Mouse (Mus musculus): ENCODE results near the gene Rcc1l.

Gene Rcc1l

GRCm38 (mm10) chr5:134176169-134176881 lies at the start of gene Rcc1l:
TSS of gene Rcc1l (minus strand) at chr5:134176774.
- peak; percentile 82 for DNase-seq (ENCODE audit: low read depth)

- DNase-seq (ENCODE audit: low read depth): no peak
These were observed 48.7 kb upstream of the Rcc1l start for GRCm38 (mm10) chr5:134225110-134225901.

- DNase-seq (ENCODE audit: low read depth): no peak
These were observed 45.2 kb upstream of the Rcc1l start for GRCm38 (mm10) chr5:134221708-134222150.

- DNase-seq (ENCODE audit: low read depth): no peak
These were observed 44.7 kb upstream of the Rcc1l start for GRCm38 (mm10) chr5:134221278-134221677.

GRCm38 (mm10) chr5:134217900-134218299 lies 41.3 kb upstream of the Rcc1l start:
- no peak for DNase-seq (ENCODE audit: low read depth)

- DNase-seq (ENCODE audit: low read depth): no peak
These were observed 37.6 kb upstream of the Rcc1l start for GRCm38 (mm10) chr5:134214021-134214806.

GRCm38 (mm10) chr5:134209931-134210554 lies 33.5 kb upstream of the Rcc1l start:
- no peak for DNase-seq (ENCODE audit: low read depth)

- no peak for DNase-seq (ENCODE audit: low read depth)
These were observed 30.1 kb upstream of the Rcc1l start for GRCm38 (mm10) chr5:134206721-134207120.

GRCm38 (mm10) chr5:134193664-134194063 lies 17.1 kb upstream of the Rcc1l start:
- DNase-seq (ENCODE audit: low read depth): no peak

GRCm38 (mm10) chr5:134188571-134188970 lies 12.0 kb upstream of the Rcc1l start:
- DNase-seq (ENCODE audit: low read depth): no peak

- DNase-seq (ENCODE audit: low read depth): peak; percentile 72
These were observed 10.6 kb upstream of the Rcc1l start for GRCm38 (mm10) chr5:134186961-134187731.

GRCm38 (mm10) chr5:134186059-134186458 lies 9.5 kb upstream of the Rcc1l start:
- no peak for DNase-seq (ENCODE audit: low read depth)

GRCm38 (mm10) chr5:134183880-134184808 lies 7.6 kb upstream of the Rcc1l start, which contains the start of gene Gtf2ird2:
TSS of gene Gtf2ird2 (plus strand) at chr5:134184019.
- peak; percentile 95 for DNase-seq (ENCODE audit: low read depth)

GRCm38 (mm10) chr5:134183162-134183561 lies 6.6 kb upstream of the Rcc1l start:
- no peak for DNase-seq (ENCODE audit: low read depth)

- no peak for DNase-seq (ENCODE audit: low read depth)
These were observed 6.2 kb upstream of the Rcc1l start for GRCm38 (mm10) chr5:134182735-134183134.

GRCm38 (mm10) chr5:134182172-134182571 lies 5.6 kb upstream of the Rcc1l start:
- no peak for DNase-seq (ENCODE audit: low read depth)

GRCm38 (mm10) chr5:134179871-134180270 lies 3.3 kb upstream of the Rcc1l start:
- DNase-seq (ENCODE audit: low read depth): peak; percentile 88

- no peak for DNase-seq (ENCODE audit: low read depth)
These were observed 2.0 kb upstream of the Rcc1l start for GRCm38 (mm10) chr5:134178536-134178935.

GRCm38 (mm10) chr5:134175696-134176095 lies 878 bp downstream of the Rcc1l start:
- no peak for DNase-seq (ENCODE audit: low read depth)

GRCm38 (mm10) chr5:134173206-134173605 lies 3.4 kb downstream of the Rcc1l start:
- DNase-seq (ENCODE audit: low read depth): peak; percentile 68
